In the genomic region with DNA sequence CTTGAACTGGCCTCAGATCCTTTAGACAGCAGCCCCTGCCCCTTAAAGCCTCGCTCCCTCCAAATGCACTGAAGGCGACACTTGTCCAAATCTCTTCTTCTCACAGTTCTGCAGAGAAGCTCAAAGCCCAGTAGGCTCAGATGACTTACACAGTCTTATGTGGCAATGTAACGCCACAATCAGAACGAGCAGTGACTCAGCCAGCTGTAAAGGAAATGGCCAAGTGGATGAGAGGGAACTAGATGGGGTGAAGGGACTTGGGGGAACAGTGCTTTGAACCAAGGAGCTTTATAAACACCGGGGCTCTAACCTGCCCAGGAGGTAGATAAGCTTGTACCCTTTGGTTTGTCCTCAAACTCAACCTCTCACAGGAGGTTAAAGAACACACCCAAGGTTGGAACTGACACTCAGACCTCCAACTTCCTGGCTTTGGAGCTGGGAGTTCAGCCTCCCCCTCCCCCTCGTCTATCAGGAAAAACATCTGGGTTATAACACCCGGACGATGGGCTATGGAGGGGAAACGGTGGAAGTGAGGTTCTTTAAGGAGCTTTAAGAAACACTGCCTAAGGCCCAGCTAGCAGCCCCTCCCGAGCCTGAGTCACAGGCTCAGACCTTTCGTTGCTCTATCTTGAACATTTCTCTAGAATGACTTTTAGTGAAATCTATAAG, we compare ENCODE assay signal across 16 mouse cellular contexts. TPM values are rescaled to one million over a fixed set of nuclear protein-coding genes. Genes with fewer than 3 reads are reported as not detected.
DNase-seq lines count a peak whose midpoint lies in the region; ATAC-seq and TF ChIP-seq lines count a peak whose summit lies in the region.
"Had no signal": no experiment of that assay in that cellular context is flagged by ENCODE, and none has a peak within 500 bp of the region (broad histone marks: within the 10 kb centered on the region; RNA-seq: fewer than 3 reads in every experiment).

No protein-coding gene starts in this region.

- no peaks in the 10 kb centered on the region for H3K4me1 ChIP-seq in kidney, adult 2 months (ENCODE audit: control insufficient read depth, insufficient read depth, low read length)
- peaks cover 22% of the 10 kb centered on the region for H3K4me1 ChIP-seq in bone marrow macrophage, adult 2 months (ENCODE audit: control insufficient read depth, insufficient read depth, low read length)
- H3K4me1 ChIP-seq in heart, postnatal 0 days (ENCODE audit: control insufficient read depth, insufficient read depth): peaks cover 10% of the 10 kb centered on the region; the same call in 1 of the 2 replicates
- no peaks in the 10 kb centered on the region for H3K4me1 ChIP-seq in hindbrain, embryonic 16.5 days (ENCODE audit: control insufficient read depth, insufficient read depth, low read depth, low read length)
- H3K4me1 ChIP-seq in hindbrain, embryonic 12.5 days: no peaks in the 10 kb centered on the region

- H3K4me3 ChIP-seq in kidney, adult 2 months (ENCODE audit: insufficient read depth, low read depth, low read length): no peak overlapping the region
- no peak overlapping the region for H3K4me3 ChIP-seq in bone marrow macrophage, adult 2 months (ENCODE audit: insufficient read depth, low read length)
- no peak overlapping the region for H3K4me3 ChIP-seq in heart, postnatal 0 days (ENCODE audit: low read depth, low read length)
- H3K4me3 ChIP-seq in hindbrain, embryonic 16.5 days (ENCODE audit: low read length): no peak overlapping the region
- no peak overlapping the region for H3K4me3 ChIP-seq in hindbrain, embryonic 12.5 days
- H3K4me3 ChIP-seq: embryonic facial prominence, embryonic 15.5 days; myocyte had no signal

- H3K36me3 ChIP-seq in kidney, adult 2 months (ENCODE audit: control insufficient read depth, insufficient read depth, low read length): peaks cover 1% of the 10 kb centered on the region; the same call in 1 of the 2 replicates
- H3K36me3 ChIP-seq in heart, postnatal 0 days (replicated peaks; ENCODE audit: control insufficient read depth, insufficient read depth, low read length): peaks cover 54% of the 10 kb centered on the region
- peaks cover 24% of the 10 kb centered on the region for H3K36me3 ChIP-seq in hindbrain, embryonic 16.5 days (ENCODE audit: control insufficient read depth, insufficient read depth, low read length)
- H3K36me3 ChIP-seq in hindbrain, embryonic 12.5 days: peaks cover 51% of the 10 kb centered on the region

- ATAC-seq in heart, postnatal 0 days (ENCODE audit: insufficient read depth, low read depth): peak; percentile 51; the same call in 1 of the 2 replicates
- peak; percentile 79 for ATAC-seq in megakaryocyte, adult 5-6 weeks (ENCODE audit: poor library complexity, severe bottlenecking)
- ATAC-seq in hindbrain, embryonic 16.5 days: no peak
- no peak for ATAC-seq in hindbrain, embryonic 12.5 days (ENCODE audit: low FRiP score)
- ATAC-seq: forebrain, embryonic 16.5 days had no signal

- 46% methylated on average over 11 of the region's 11 CpGs for WGBS in kidney, adult 2 months
- WGBS in heart, postnatal 0 days: 64% methylated on average over 11 of the region's 11 CpGs
- WGBS in hindbrain, embryonic 16.5 days: 85% methylated on average over 11 of the region's 11 CpGs
- WGBS in hindbrain, embryonic 12.5 days: 81% methylated on average over 11 of the region's 11 CpGs

- TF ChIP-seq POLR2A in kidney, adult 2 months (IDR thresholded peaks at IDR 0.05; ENCODE audit: low read depth, low read length): no peak
- TF ChIP-seq POLR2A in bone marrow macrophage, adult 2 months (IDR thresholded peaks at IDR 0.05; ENCODE audit: borderline replicate concordance, low read depth, low read length): no peak

- no peaks in the 10 kb centered on the region for H3K9me3 ChIP-seq in heart, postnatal 0 days (replicated peaks; ENCODE audit: control insufficient read depth, low read length)
- no peaks in the 10 kb centered on the region for H3K9me3 ChIP-seq in hindbrain, embryonic 16.5 days (ENCODE audit: control insufficient read depth, low read length)
- no peaks in the 10 kb centered on the region for H3K9me3 ChIP-seq in hindbrain, embryonic 12.5 days (replicated peaks)
- H3K9me3 ChIP-seq: embryonic facial prominence, embryonic 15.5 days had no signal

- no peaks in the 10 kb centered on the region for H3K27me3 ChIP-seq in kidney, adult 2 months (replicated peaks; ENCODE audit: control insufficient read depth, insufficient read depth, low read length)
- no peaks in the 10 kb centered on the region for H3K27me3 ChIP-seq in heart, postnatal 0 days (ENCODE audit: control insufficient read depth, insufficient read depth, low read length)
- no peaks in the 10 kb centered on the region for H3K27me3 ChIP-seq in hindbrain, embryonic 16.5 days (replicated peaks; ENCODE audit: control insufficient read depth, insufficient read depth, low read length)
- no peaks in the 10 kb centered on the region for H3K27me3 ChIP-seq in hindbrain, embryonic 12.5 days
- H3K27me3 ChIP-seq: embryonic facial prominence, embryonic 15.5 days had no signal

- TF ChIP-seq CTCF in kidney, adult 2 months (conservative IDR thresholded peaks at IDR 0.05; ENCODE audit: insufficient read depth, insufficient read length, low read depth, low read length): no peak
- no peak for TF ChIP-seq CTCF in bone marrow macrophage, adult 2 months (IDR thresholded peaks at IDR 0.05; ENCODE audit: low read depth, low read length)
- TF ChIP-seq CTCF in heart, postnatal 0 days (IDR thresholded peaks at IDR 0.05; ENCODE audit: low read depth): no peak

- H3K9ac ChIP-seq in heart, postnatal 0 days (replicated peaks; ENCODE audit: low read depth, low read length): no peak overlapping the region
- no peak overlapping the region for H3K9ac ChIP-seq in hindbrain, embryonic 16.5 days (ENCODE audit: low read depth, low read length)
- no peak overlapping the region for H3K9ac ChIP-seq in hindbrain, embryonic 12.5 days
- H3K9ac ChIP-seq: embryonic facial prominence, embryonic 15.5 days had no signal

- peak; percentile 82; the same call in 1 of the 2 replicates for TF ChIP-seq EP300 in heart, postnatal 0 days (IDR thresholded peaks at IDR 0.05; ENCODE audit: low read depth)

- no peak overlapping the region for H3K4me2 ChIP-seq in heart, postnatal 0 days (ENCODE audit: low read depth, low read length)
- no peak overlapping the region for H3K4me2 ChIP-seq in hindbrain, embryonic 16.5 days (ENCODE audit: low read length)
- H3K4me2 ChIP-seq in hindbrain, embryonic 12.5 days (replicated peaks): no peak overlapping the region
- H3K4me2 ChIP-seq: embryonic facial prominence, embryonic 15.5 days had no signal

- DNase-seq in kidney, adult 2 months: peak; percentile 31
- no peak for DNase-seq in kidney, adult 18-20 months
- no peak for DNase-seq in heart, postnatal 0 days (ENCODE audit: low spot score)
- DNase-seq: cerebellum, postnatal 10 days; left cerebral cortex, postnatal 4 days; thymus, postnatal 14 days had no signal

- no peak overlapping the region for H3K27ac ChIP-seq in kidney, adult 2 months (ENCODE audit: insufficient read depth, low read depth, low read length)
- H3K27ac ChIP-seq in bone marrow macrophage, adult 2 months (ENCODE audit: insufficient read depth, low read depth, low read length): peak overlapping the region; percentile 57
- peak overlapping the region; percentile 74 for H3K27ac ChIP-seq in heart, postnatal 0 days (ENCODE audit: low read depth)
- no peak overlapping the region for H3K27ac ChIP-seq in hindbrain, embryonic 16.5 days (ENCODE audit: low read depth, low read length)
- no peak overlapping the region for H3K27ac ChIP-seq in hindbrain, embryonic 12.5 days
- H3K27ac ChIP-seq: embryonic facial prominence, embryonic 15.5 days had no signal

RNA-seq across cellular contexts. Expression of gene Ndufa8, which starts 13.7 kb away (rescaled TPM):
- polyA plus RNA-seq in kidney, adult 2 months (2012; rRNA removed): 203 and 261 TPM in 2 replicates
- polyA plus RNA-seq in bone marrow macrophage, adult 2 months (2012; ENCODE audit: insufficient read depth, insufficient read length, missing spikeins): 86.4 and 92.4 TPM in 2 replicates
- total RNA-seq in heart, postnatal 0 days (2014; rRNA removed; ENCODE audit: low replicate concordance): 207 and 252 TPM in 2 replicates
- polyA plus RNA-seq in heart, postnatal 0 days (2015; fragmentation: Nextera tagmentation; extraction: Ambion mirVana): 915 and 927 TPM in 2 replicates
- total RNA-seq in megakaryocyte, adult 5-6 weeks (2015): 87.6 and 88.1 TPM in 2 replicates
- total RNA-seq in megakaryocyte, adult 5-6 weeks (2017): 35.7 and 48.5 TPM in 2 replicates
- 346 and 375 TPM in 2 replicates for polyA plus RNA-seq in hindbrain, embryonic 16.5 days (2015; fragmentation: Nextera tagmentation; extraction: Ambion mirVana)
- 171 and 179 TPM in 2 replicates for polyA plus RNA-seq in hindbrain, embryonic 12.5 days (2016; fragmentation: Nextera tagmentation; extraction: Ambion mirVana)

RNA-seq across cellular contexts. Expression of gene Morn5, which starts 13.7 kb away (rescaled TPM):
- 0.61 and 1.7 TPM in 2 replicates for polyA plus RNA-seq in kidney, adult 2 months (2012; rRNA removed)
- not detected in 2 replicates for polyA plus RNA-seq in bone marrow macrophage, adult 2 months (2012; ENCODE audit: insufficient read depth, insufficient read length, missing spikeins)
- total RNA-seq in heart, postnatal 0 days (2014; rRNA removed; ENCODE audit: low replicate concordance): not detected in 2 replicates
- 0.56 TPM in 1 of 2 replicates, not detected in the other for polyA plus RNA-seq in heart, postnatal 0 days (2015; fragmentation: Nextera tagmentation; extraction: Ambion mirVana)
- total RNA-seq in megakaryocyte, adult 5-6 weeks (2015): 0.25 TPM in 1 of 2 replicates, not detected in the other
- not detected in 2 replicates for total RNA-seq in megakaryocyte, adult 5-6 weeks (2017)
- 4.1 and 4.6 TPM in 2 replicates for polyA plus RNA-seq in hindbrain, embryonic 16.5 days (2015; fragmentation: Nextera tagmentation; extraction: Ambion mirVana)
- polyA plus RNA-seq in hindbrain, embryonic 12.5 days (2016; fragmentation: Nextera tagmentation; extraction: Ambion mirVana): 3.2 and 3.6 TPM in 2 replicates
- polyA plus RNA-seq: large intestine, adult 2 months; liver, embryonic 16.5 days; spleen, adult 2 months had no signal

RNA-seq across cellular contexts. Expression of gene Ttll11, which starts 55.8 kb away (rescaled TPM):
- 0.41 and 0.84 TPM in 2 replicates for polyA plus RNA-seq in kidney, adult 2 months (2012; rRNA removed)
- polyA plus RNA-seq in bone marrow macrophage, adult 2 months (2012; ENCODE audit: insufficient read depth, insufficient read length, missing spikeins): not detected in 2 replicates
- total RNA-seq in heart, postnatal 0 days (2014; rRNA removed; ENCODE audit: low replicate concordance): 3.9 and 5.0 TPM in 2 replicates
- 1.5 and 1.7 TPM in 2 replicates for polyA plus RNA-seq in heart, postnatal 0 days (2015; fragmentation: Nextera tagmentation; extraction: Ambion mirVana)
- not detected in 2 replicates for total RNA-seq in megakaryocyte, adult 5-6 weeks (2015)
- 0.48 TPM in 1 of 2 replicates, not detected in the other for total RNA-seq in megakaryocyte, adult 5-6 weeks (2017)
- 2.6 and 4.7 TPM in 2 replicates for polyA plus RNA-seq in hindbrain, embryonic 16.5 days (2015; fragmentation: Nextera tagmentation; extraction: Ambion mirVana)
- polyA plus RNA-seq in hindbrain, embryonic 12.5 days (2016; fragmentation: Nextera tagmentation; extraction: Ambion mirVana): 4.6 and 5.5 TPM in 2 replicates

Comparison
In these comparisons a context has a peak if more than half of its experiments do, and no peak if none do; other contexts are left out.
1. H3K27ac ChIP-seq: peak in bone marrow macrophage, adult 2 months (single experiment) and heart, postnatal 0 days (single experiment); none in kidney, adult 2 months (single experiment), hindbrain, embryonic 16.5 days (single experiment) and hindbrain, embryonic 12.5 days (single experiment).
2. ATAC-seq: peak in heart, postnatal 0 days (single experiment) and megakaryocyte, adult 5-6 weeks (single experiment); none in hindbrain, embryonic 16.5 days (single experiment) and hindbrain, embryonic 12.5 days (single experiment).